9 mouse cellular contexts compared by ENCODE assay signal in the genomic region with DNA sequence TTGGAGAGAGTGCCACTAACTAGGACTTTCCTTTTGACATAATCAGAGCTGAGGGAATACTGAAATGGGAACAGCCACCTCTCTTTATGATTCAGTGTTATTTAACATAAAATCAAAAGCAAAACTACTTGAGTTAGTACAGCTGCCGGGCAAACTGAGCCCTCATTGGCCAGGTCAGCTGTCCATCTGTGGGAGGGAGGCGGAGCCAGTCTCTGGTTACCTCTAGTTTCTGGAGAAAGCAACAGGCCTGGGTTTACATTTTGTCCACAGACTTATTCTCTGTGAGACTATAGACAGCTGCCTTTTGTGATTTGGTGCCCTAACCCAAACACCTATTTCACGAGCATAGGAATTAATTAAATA. TPM values are rescaled to one million over a fixed set of nuclear protein-coding genes. Genes with fewer than 3 reads are reported as not detected.
A peak's percentile ranks its signal among the peaks of the same experiment; 100 is the strongest.
DNase-seq lines count a peak whose midpoint lies in the region; ATAC-seq lines count a peak whose summit lies in the region.
"Had no signal": no experiment of that assay in that cellular context is flagged by ENCODE, and none has a peak within 500 bp of the region (broad histone marks: within the 10 kb centered on the region; RNA-seq: fewer than 3 reads in every experiment).

No protein-coding gene starts in this region.

- no peak for ATAC-seq in hindbrain, embryonic 12.5 days (ENCODE audit: low FRiP score)

- no peak overlapping the region for H3K9ac ChIP-seq in hindbrain, embryonic 12.5 days

- WGBS in hindbrain, embryonic 12.5 days, result 40% methylated on average over 3 of the region's 3 CpGs

- DNase-seq in cerebellum, adult 18-20 months, result peak; percentile 15 to 36
- DNase-seq in cerebellum, adult 9-11 months, result no peak
- DNase-seq in forelimb bud, embryonic 11.5 days (ENCODE audit: low read depth, low spot score), result peak; percentile 87
- DNase-seq in left cerebral cortex, postnatal 36 days (ENCODE audit: low spot score in 2 of 2), result peak; percentile 44 to 72
- peak; percentile 83 for DNase-seq in mesoderm, embryonic 11.5 days (ENCODE audit: low read depth, low spot score)
- DNase-seq in spleen, postnatal 14 days (ENCODE audit: low spot score in 2 of 2), result peak; percentile 97

- no peaks in the 10 kb centered on the region for H3K9me3 ChIP-seq in hindbrain, embryonic 12.5 days (replicated peaks)

- peaks cover 42% of the 10 kb centered on the region for H3K4me1 ChIP-seq in brown adipose tissue, adult 24 weeks (ENCODE audit: control insufficient read depth, insufficient read depth, insufficient read length, low read length)
- peaks cover 43% of the 10 kb centered on the region for H3K4me1 ChIP-seq in hindbrain, embryonic 12.5 days

- peak overlapping the region; percentile 34 for H3K4me3 ChIP-seq in brown adipose tissue, adult 24 weeks (ENCODE audit: insufficient read depth, low read depth, low read length)
- no peak overlapping the region for H3K4me3 ChIP-seq in hindbrain, embryonic 12.5 days

- peak overlapping the region; percentile 85 for H3K27ac ChIP-seq in brown adipose tissue, adult 24 weeks (replicated peaks; ENCODE audit: low read depth, low read length)
- H3K27ac ChIP-seq in hindbrain, embryonic 12.5 days, result peak overlapping the region; percentile 72; the same call in 1 of the 2 replicates

- no peaks in the 10 kb centered on the region for H3K36me3 ChIP-seq in hindbrain, embryonic 12.5 days

- H3K4me2 ChIP-seq in hindbrain, embryonic 12.5 days (replicated peaks), result 0 out of 2 replicates have a peak overlapping the region, but pooled peaks have one; percentile 9

- peaks cover 29% of the 10 kb centered on the region for H3K27me3 ChIP-seq in hindbrain, embryonic 12.5 days

- intact Hi-C loops in left cerebral cortex, postnatal 36 days (cut with DNase I), result no loop called here

RNA-seq across cellular contexts. Expression of gene Vsir, which starts 4.1 kb away (rescaled TPM):
- polyA plus RNA-seq in brown adipose tissue, adult 24 weeks (2012; ENCODE audit: insufficient read depth, insufficient read length, missing spikeins), result 14.7 and 16.0 TPM in 2 replicates
- polyA plus RNA-seq in hindbrain, embryonic 12.5 days (2016; fragmentation: Nextera tagmentation; extraction: Ambion mirVana), result 1.9 and 2.9 TPM in 2 replicates
- 10 to 100 TPM; 25.2 to 27.8 TPM for total RNA-seq in left cerebral cortex, postnatal 36 days (2021)

RNA-seq across cellular contexts. Expression of gene Gm17455, which starts 48.7 kb away (rescaled TPM):
- polyA plus RNA-seq in brown adipose tissue, adult 24 weeks (2012; ENCODE audit: insufficient read depth, insufficient read length, missing spikeins), result not detected in 2 replicates
- 5.6 and 9.0 TPM in 2 replicates for polyA plus RNA-seq in hindbrain, embryonic 12.5 days (2016; fragmentation: Nextera tagmentation; extraction: Ambion mirVana)
- total RNA-seq in left cerebral cortex, postnatal 36 days (2021), result not detected
- polyA plus RNA-seq: C2C12 had no signal
